Mouse (Mus musculus): ENCODE measurements around the gene Ighmbp2. TPM values are rescaled to one million over a fixed set of nuclear protein-coding genes. Genes with fewer than 3 reads are reported as not detected.

Gene Ighmbp2
- polyA plus RNA-seq, 1 experiment from 2014 or later: 4.8 TPM

- peaks cover 96% of the 10 kb centered on the region for H3K36me3 ChIP-seq (ENCODE audit: control insufficient read depth, insufficient read depth, low read length)
- no peaks in the 10 kb centered on the region for H3K27me3 ChIP-seq (ENCODE audit: control insufficient read depth, insufficient read depth, low read length)
- WGBS: 88% methylated on average over 4 of the region's 4 CpGs
- H3K9me3 ChIP-seq (ENCODE audit: control insufficient read depth, low read length): no peaks in the 10 kb centered on the region
- no peaks in the 10 kb centered on the region for H3K4me1 ChIP-seq (ENCODE audit: control insufficient read depth in 2 of 2, insufficient read depth in 2 of 2, low read length in 2 of 2)
- H3K4me3 ChIP-seq (ENCODE audit: control insufficient read depth in 1 of 2, insufficient read depth in 1 of 2, low read depth in 1 of 2, low read length in 2 of 2): no peak overlapping the region
- ATAC-seq (ENCODE audit: insufficient number of reproducible peaks, insufficient read depth, low FRiP score, low read depth): no peak
- H3K4me2 ChIP-seq (ENCODE audit: low read length): no peak overlapping the region
- no peak overlapping the region for H3K27ac ChIP-seq (replicated peaks in 1 of 2; ENCODE audit: control insufficient read depth in 1 of 2, insufficient read depth in 1 of 2, low read depth in 2 of 2, low read length in 2 of 2)
- H3K9ac ChIP-seq (ENCODE audit: low read length): no peak overlapping the region
These were observed 16.1 kb downstream of the Ighmbp2 start for GRCm38 (mm10) chr19:3266676-3267075.

GRCm38 (mm10) chr19:3266136-3266535 lies 16.7 kb downstream of the Ighmbp2 start:
- WGBS: 78% methylated on average over 5 of the region's 5 CpGs
- H3K9ac ChIP-seq (ENCODE audit: low read length): no peak overlapping the region
- peaks cover 96% of the 10 kb centered on the region for H3K36me3 ChIP-seq (ENCODE audit: control insufficient read depth, insufficient read depth, low read length)
- H3K4me2 ChIP-seq (ENCODE audit: low read length): no peak overlapping the region
- ATAC-seq (ENCODE audit: insufficient number of reproducible peaks, insufficient read depth, low FRiP score, low read depth): no peak
- no peak overlapping the region for H3K27ac ChIP-seq (replicated peaks in 1 of 2; ENCODE audit: control insufficient read depth in 1 of 2, insufficient read depth in 1 of 2, low read depth in 2 of 2, low read length in 2 of 2)
- no peaks in the 10 kb centered on the region for H3K4me1 ChIP-seq (ENCODE audit: control insufficient read depth in 2 of 2, insufficient read depth in 2 of 2, low read length in 2 of 2)
- no peaks in the 10 kb centered on the region for H3K27me3 ChIP-seq (ENCODE audit: control insufficient read depth, insufficient read depth, low read length)
- H3K4me3 ChIP-seq (ENCODE audit: control insufficient read depth in 1 of 2, insufficient read depth in 1 of 2, low read depth in 1 of 2, low read length in 2 of 2): no peak overlapping the region
- no peaks in the 10 kb centered on the region for H3K9me3 ChIP-seq (ENCODE audit: control insufficient read depth, low read length)

GRCm38 (mm10) chr19:3265180-3265579 lies 17.6 kb downstream of the Ighmbp2 start:
- WGBS: 93% methylated on average over 9 of the region's 9 CpGs

GRCm38 (mm10) chr19:3264348-3264747 lies 18.5 kb downstream of the Ighmbp2 start:
- no peaks in the 10 kb centered on the region for H3K4me1 ChIP-seq (ENCODE audit: control insufficient read depth in 2 of 2, insufficient read depth in 2 of 2, low read length in 2 of 2)
- no peak overlapping the region for H3K4me3 ChIP-seq (ENCODE audit: control insufficient read depth in 1 of 2, insufficient read depth in 1 of 2, low read depth in 1 of 2, low read length in 2 of 2)
- H3K36me3 ChIP-seq (ENCODE audit: control insufficient read depth, insufficient read depth, low read length): peaks cover 93% of the 10 kb centered on the region
- 87% methylated on average over 6 of the region's 6 CpGs for WGBS
- no peak overlapping the region for H3K27ac ChIP-seq (replicated peaks in 1 of 2; ENCODE audit: control insufficient read depth in 1 of 2, insufficient read depth in 1 of 2, low read depth in 2 of 2, low read length in 2 of 2)
- no peak overlapping the region for H3K4me2 ChIP-seq (ENCODE audit: low read length)
- no peaks in the 10 kb centered on the region for H3K27me3 ChIP-seq (ENCODE audit: control insufficient read depth, insufficient read depth, low read length)
- no peak overlapping the region for H3K9ac ChIP-seq (ENCODE audit: low read length)
- H3K9me3 ChIP-seq (ENCODE audit: control insufficient read depth, low read length): no peaks in the 10 kb centered on the region
- ATAC-seq (ENCODE audit: insufficient number of reproducible peaks, insufficient read depth, low FRiP score, low read depth): no peak

More at GRCm38 (mm10) chr19:3265180-3265579, 17.6 kb downstream of the Ighmbp2 start:
- ATAC-seq (ENCODE audit: insufficient number of reproducible peaks, insufficient read depth, low FRiP score, low read depth): no peak
- no peaks in the 10 kb centered on the region for H3K9me3 ChIP-seq (ENCODE audit: control insufficient read depth, low read length)
- no peak overlapping the region for H3K4me2 ChIP-seq (ENCODE audit: low read length)
- no peak overlapping the region for H3K27ac ChIP-seq (replicated peaks in 1 of 2; ENCODE audit: control insufficient read depth in 1 of 2, insufficient read depth in 1 of 2, low read depth in 2 of 2, low read length in 2 of 2)
- H3K9ac ChIP-seq (ENCODE audit: low read length): no peak overlapping the region
- H3K27me3 ChIP-seq (ENCODE audit: control insufficient read depth, insufficient read depth, low read length): no peaks in the 10 kb centered on the region
- H3K4me1 ChIP-seq (ENCODE audit: control insufficient read depth in 2 of 2, insufficient read depth in 2 of 2, low read length in 2 of 2): no peaks in the 10 kb centered on the region
- peaks cover 96% of the 10 kb centered on the region for H3K36me3 ChIP-seq (ENCODE audit: control insufficient read depth, insufficient read depth, low read length)
- no peak overlapping the region for H3K4me3 ChIP-seq (ENCODE audit: control insufficient read depth in 1 of 2, insufficient read depth in 1 of 2, low read depth in 1 of 2, low read length in 2 of 2)

- no peak overlapping the region for H3K4me3 ChIP-seq (ENCODE audit: control insufficient read depth in 1 of 2, insufficient read depth in 1 of 2, low read depth in 1 of 2, low read length in 2 of 2)
- no peak for ATAC-seq (ENCODE audit: insufficient number of reproducible peaks, insufficient read depth, low FRiP score, low read depth)
- no peak overlapping the region for H3K4me2 ChIP-seq (ENCODE audit: low read length)
- no peak overlapping the region for H3K27ac ChIP-seq (replicated peaks in 1 of 2; ENCODE audit: control insufficient read depth in 1 of 2, insufficient read depth in 1 of 2, low read depth in 2 of 2, low read length in 2 of 2)
- no peaks in the 10 kb centered on the region for H3K4me1 ChIP-seq (ENCODE audit: control insufficient read depth in 2 of 2, insufficient read depth in 2 of 2, low read length in 2 of 2)
- no peaks in the 10 kb centered on the region for H3K27me3 ChIP-seq (ENCODE audit: control insufficient read depth, insufficient read depth, low read length)
- no peak overlapping the region for H3K9ac ChIP-seq (ENCODE audit: low read length)
- H3K9me3 ChIP-seq (ENCODE audit: control insufficient read depth, low read length): no peaks in the 10 kb centered on the region
- 73% methylated on average over 12 of the region's 12 CpGs for WGBS
- peaks cover 69% of the 10 kb centered on the region for H3K36me3 ChIP-seq (ENCODE audit: control insufficient read depth, insufficient read depth, low read length)
These were observed 20.9 kb downstream of the Ighmbp2 start for GRCm38 (mm10) chr19:3261764-3262525.

GRCm38 (mm10) chr19:3261336-3261735 lies 21.5 kb downstream of the Ighmbp2 start:
- WGBS: 92% methylated on average over 7 of the region's 7 CpGs
- Histone ChIP-seq H3K36me3 (ENCODE audit: control insufficient read depth, insufficient read depth, low read length) (peaks cover 63% of the 10 kb centered on the region), H3K4me1 (ENCODE audit: control insufficient read depth in 2 of 2, insufficient read depth in 2 of 2, low read length in 2 of 2) (no peaks in the 10 kb centered on the region), H3K27me3 (ENCODE audit: control insufficient read depth, insufficient read depth, low read length) (no peaks in the 10 kb centered on the region), H3K4me2 (ENCODE audit: low read length) (no peak overlapping the region), H3K9ac (ENCODE audit: low read length) (no peak overlapping the region), H3K27ac (replicated peaks in 1 of 2; ENCODE audit: control insufficient read depth in 1 of 2, insufficient read depth in 1 of 2, low read depth in 2 of 2, low read length in 2 of 2) (no peak overlapping the region), H3K9me3 (ENCODE audit: control insufficient read depth, low read length) (no peaks in the 10 kb centered on the region), H3K4me3 (ENCODE audit: control insufficient read depth in 1 of 2, insufficient read depth in 1 of 2, low read depth in 1 of 2, low read length in 2 of 2) (no peak overlapping the region)
- no peak for ATAC-seq (ENCODE audit: insufficient number of reproducible peaks, insufficient read depth, low FRiP score, low read depth)

- no peak overlapping the region for H3K9ac ChIP-seq (ENCODE audit: low read length)
- no peaks in the 10 kb centered on the region for H3K9me3 ChIP-seq (ENCODE audit: control insufficient read depth, low read length)
- no peak overlapping the region for H3K4me2 ChIP-seq (ENCODE audit: low read length)
- H3K27ac ChIP-seq (replicated peaks in 1 of 2; ENCODE audit: control insufficient read depth in 1 of 2, insufficient read depth in 1 of 2, low read depth in 2 of 2, low read length in 2 of 2): no peak overlapping the region
- 91% methylated on average over 3 of the region's 3 CpGs for WGBS
- no peaks in the 10 kb centered on the region for H3K4me1 ChIP-seq (ENCODE audit: control insufficient read depth in 2 of 2, insufficient read depth in 2 of 2, low read length in 2 of 2)
- H3K27me3 ChIP-seq (ENCODE audit: control insufficient read depth, insufficient read depth, low read length): no peaks in the 10 kb centered on the region
- H3K36me3 ChIP-seq (ENCODE audit: control insufficient read depth, insufficient read depth, low read length): peaks cover 56% of the 10 kb centered on the region
- no peak overlapping the region for H3K4me3 ChIP-seq (ENCODE audit: control insufficient read depth in 1 of 2, insufficient read depth in 1 of 2, low read depth in 1 of 2, low read length in 2 of 2)
- no peak for ATAC-seq (ENCODE audit: insufficient number of reproducible peaks, insufficient read depth, low FRiP score, low read depth)
These were observed 22.2 kb downstream of the Ighmbp2 start for GRCm38 (mm10) chr19:3260591-3260990.

GRCm38 (mm10) chr19:3260016-3260415 lies 22.8 kb downstream of the Ighmbp2 start:
- ATAC-seq (ENCODE audit: insufficient number of reproducible peaks, insufficient read depth, low FRiP score, low read depth): no peak
- peaks cover 50% of the 10 kb centered on the region for H3K36me3 ChIP-seq (ENCODE audit: control insufficient read depth, insufficient read depth, low read length)

More at GRCm38 (mm10) chr19:3260016-3260415, 22.8 kb downstream of the Ighmbp2 start:
- Histone ChIP-seq H3K4me1 (ENCODE audit: control insufficient read depth in 2 of 2, insufficient read depth in 2 of 2, low read length in 2 of 2) (no peaks in the 10 kb centered on the region), H3K9ac (ENCODE audit: low read length) (no peak overlapping the region), H3K27ac (replicated peaks in 1 of 2; ENCODE audit: control insufficient read depth in 1 of 2, insufficient read depth in 1 of 2, low read depth in 2 of 2, low read length in 2 of 2) (no peak overlapping the region), H3K9me3 (ENCODE audit: control insufficient read depth, low read length) (no peaks in the 10 kb centered on the region), H3K27me3 (ENCODE audit: control insufficient read depth, insufficient read depth, low read length) (no peaks in the 10 kb centered on the region), H3K4me2 (ENCODE audit: low read length) (no peak overlapping the region), H3K4me3 (ENCODE audit: control insufficient read depth in 1 of 2, insufficient read depth in 1 of 2, low read depth in 1 of 2, low read length in 2 of 2) (no peak overlapping the region)
- WGBS: 89% methylated on average over 8 of the region's 8 CpGs
